Mouse (Mus musculus): ENCODE results near the gene Gc. TPM values are rescaled to one million over a fixed set of nuclear protein-coding genes. Genes with fewer than 3 reads are reported as not detected.

Gc gene
- total and polyA plus RNA-seq, 3 experiments = not detected

- no peak overlapping the region for H3K4me2 ChIP-seq (ENCODE audit: insufficient read depth, low read depth, poor library complexity, severe bottlenecking)
- dilution Hi-C loops (cut with MboI; ENCODE audit: extremely low pct_ligation_motif_present, extremely low pct_unique_long_range_greater_than_20kb, low sequenced_read_pairs) = no loop called here
- no peak for TF ChIP-seq RAD21 (IDR thresholded peaks at IDR 0.05; ENCODE audit: low read depth, low read length)
- TF ChIP-seq ZKSCAN1 (IDR thresholded peaks at IDR 0.05; ENCODE audit: borderline replicate concordance, low read depth, low read length) = no peak
- no peak for TF ChIP-seq POLR2AphosphoS2 (IDR thresholded peaks at IDR 0.05; ENCODE audit: low read depth, low read length)
- no peak for TF ChIP-seq E2F4 (IDR thresholded peaks at IDR 0.05; ENCODE audit: insufficient replicate concordance, low read depth, low read length)
- no peak for TF ChIP-seq MYC (IDR thresholded peaks at IDR 0.05; ENCODE audit: low read depth, low read length)
- TF ChIP-seq ZNF384 (IDR thresholded peaks at IDR 0.05; ENCODE audit: low read depth, low read length) = no peak
- no peak for TF ChIP-seq TCF12 (IDR thresholded peaks at IDR 0.05; ENCODE audit: low read depth, low read length)
- no peak for TF ChIP-seq JUN (IDR thresholded peaks at IDR 0.05; ENCODE audit: insufficient read depth, low read depth, low read length)
- TF ChIP-seq MAX (IDR thresholded peaks at IDR 0.05; ENCODE audit: low read length) = no peak
- TF ChIP-seq POLR2A (IDR thresholded peaks at IDR 0.05; ENCODE audit: low read depth, low read length) = no peak
- TF ChIP-seq HCFC1 (IDR thresholded peaks at IDR 0.05; ENCODE audit: low read depth, low read length) = no peak
- TF ChIP-seq ETS1 (conservative IDR thresholded peaks at IDR 0.05; ENCODE audit: low read depth, low read length) = no peak
- no peak for TF ChIP-seq RCOR1 (conservative IDR thresholded peaks at IDR 0.05; ENCODE audit: low read depth, low read length)
- no peak for TF ChIP-seq UBTF (IDR thresholded peaks at IDR 0.05; ENCODE audit: low read depth, low read length)
- TF ChIP-seq SMC3 (IDR thresholded peaks at IDR 0.05; ENCODE audit: low read depth, low read length) = no peak
- TF ChIP-seq GABPA (IDR thresholded peaks at IDR 0.05; ENCODE audit: insufficient replicate concordance, low read depth, low read length) = no peak
- H3K4me1 ChIP-seq (ENCODE audit: control insufficient read depth in 1 of 2, insufficient read depth in 2 of 2) = no peaks in the 10 kb centered on the region
- no peaks in the 10 kb centered on the region for H3K79me2 ChIP-seq (replicated peaks; ENCODE audit: control insufficient read depth, extremely low read depth, insufficient read depth, poor library complexity, severe bottlenecking)
- no peak overlapping the region for H3K4me3 ChIP-seq (replicated peaks in 1 of 3; ENCODE audit: low read depth in 2 of 3, low read length in 2 of 3, poor library complexity in 1 of 3)
- H3K27ac ChIP-seq (ENCODE audit: insufficient read depth, low read depth) = no peak overlapping the region
- H3K9ac ChIP-seq (ENCODE audit: insufficient read depth, low read depth) = no peak overlapping the region
- H3K27me3 ChIP-seq (replicated peaks) = no peaks in the 10 kb centered on the region
- in situ Hi-C loops (cut with MboI; ENCODE audit: low pct_ligation_motif_present, low pct_unique_long_range_greater_than_20kb, low sequenced_read_pairs) = no loop called here
- no peaks in the 10 kb centered on the region for H3K9me3 ChIP-seq (replicated peaks; ENCODE audit: low read length)
- no peaks in the 10 kb centered on the region for H3K36me3 ChIP-seq (replicated peaks in 1 of 2; ENCODE audit: control insufficient read depth in 1 of 2, insufficient read depth in 1 of 2, low read length in 1 of 2)
- DNase-seq (ENCODE audit: extremely low read depth) = no peak
These were observed 34.9 kb upstream of the Gc start for GRCm38 (mm10) chr5:89492560-89492959.

GRCm38 (mm10) chr5:89470483-89470882 is 12.8 kb upstream of the Gc start:
- in situ Hi-C loops (cut with MboI; ENCODE audit: low pct_ligation_motif_present, low pct_unique_long_range_greater_than_20kb, low sequenced_read_pairs) (no loop called here), dilution Hi-C loops (cut with MboI; ENCODE audit: extremely low pct_ligation_motif_present, extremely low pct_unique_long_range_greater_than_20kb, low sequenced_read_pairs) (no loop called here)
- no peak overlapping the region for H3K9ac ChIP-seq (ENCODE audit: insufficient read depth, low read depth)
- no peaks in the 10 kb centered on the region for H3K36me3 ChIP-seq (replicated peaks in 1 of 2; ENCODE audit: control insufficient read depth in 1 of 2, insufficient read depth in 1 of 2, low read length in 1 of 2)
- TF ChIP-seq E2F4 (IDR thresholded peaks at IDR 0.05; ENCODE audit: insufficient replicate concordance, low read depth, low read length) (no peak), RAD21 (IDR thresholded peaks at IDR 0.05; ENCODE audit: low read depth, low read length) (no peak), ZC3H11A (IDR thresholded peaks at IDR 0.05; ENCODE audit: low read depth, low read length) (no peak), TCF12 (IDR thresholded peaks at IDR 0.05; ENCODE audit: low read depth, low read length) (no peak), SMC3 (IDR thresholded peaks at IDR 0.05; ENCODE audit: low read depth, low read length) (no peak), CHD2 (IDR thresholded peaks at IDR 0.05; ENCODE audit: low read length) (no peak)
- H3K79me2 ChIP-seq (replicated peaks; ENCODE audit: control insufficient read depth, extremely low read depth, insufficient read depth, poor library complexity, severe bottlenecking) = no peaks in the 10 kb centered on the region
- no peaks in the 10 kb centered on the region for H3K9me3 ChIP-seq (replicated peaks; ENCODE audit: low read length)
- DNase-seq (ENCODE audit: extremely low read depth) = peak; percentile 22
- H3K4me1 ChIP-seq (ENCODE audit: control insufficient read depth in 1 of 2, insufficient read depth in 2 of 2) = peaks cover 0 to 9% of the 10 kb centered on the region in 2 experiments; a peak in 1 of 4 replicates
- no peak overlapping the region for H3K4me2 ChIP-seq (ENCODE audit: insufficient read depth, low read depth, poor library complexity, severe bottlenecking)
- no peaks in the 10 kb centered on the region for H3K27me3 ChIP-seq (replicated peaks)
- no peak overlapping the region for H3K27ac ChIP-seq (ENCODE audit: insufficient read depth, low read depth)
- no peak overlapping the region for H3K4me3 ChIP-seq (replicated peaks in 1 of 3; ENCODE audit: low read depth in 2 of 3, low read length in 2 of 3, poor library complexity in 1 of 3)
